Mouse (Mus musculus): ENCODE measurements around the gene Exosc5. TPM values are rescaled to one million over a fixed set of nuclear protein-coding genes. Genes with fewer than 3 reads are reported as not detected.

Gene Exosc5
- polyA plus RNA-seq, 1 experiment: 42.3 TPM

- Histone ChIP-seq H3K27ac (ENCODE audit: insufficient read depth, low read length) (peak overlapping the region; percentile 78), H3K4me3 (replicated peaks; ENCODE audit: insufficient read depth, low read depth, low read length) (peak overlapping the region; percentile 53), H3K27me3 (ENCODE audit: control insufficient read depth, insufficient read depth, low read length) (no peaks in the 10 kb centered on the region), H3K4me1 (ENCODE audit: control insufficient read depth, insufficient read depth, low read length) (peaks cover 22% of the 10 kb centered on the region)
- peak; percentile 71 to 84 for DNase-seq
- TF ChIP-seq POLR2A (IDR thresholded peaks at IDR 0.05; ENCODE audit: borderline replicate concordance, insufficient read depth, low read length) (no peak), CTCF (IDR thresholded peaks at IDR 0.05; ENCODE audit: borderline replicate concordance, insufficient read depth, low read depth, low read length) (no peak)
- 10% methylated on average over 11 of the region's 11 CpGs for WGBS
Observed at GRCm38 (mm10) chr7:25655601-25656428, 3.1 kb upstream of the Exosc5 start.

GRCm38 (mm10) chr7:25657785-25658184 is 1.2 kb upstream of the Exosc5 start:
- peaks cover 15% of the 10 kb centered on the region for H3K4me1 ChIP-seq (ENCODE audit: control insufficient read depth, insufficient read depth, low read length)
- TF ChIP-seq POLR2A (IDR thresholded peaks at IDR 0.05; ENCODE audit: borderline replicate concordance, insufficient read depth, low read length) (no peak), CTCF (IDR thresholded peaks at IDR 0.05; ENCODE audit: borderline replicate concordance, insufficient read depth, low read depth, low read length) (no peak)
- H3K27me3 ChIP-seq (ENCODE audit: control insufficient read depth, insufficient read depth, low read length): no peaks in the 10 kb centered on the region
- 10% methylated on average over 10 of the region's 10 CpGs for WGBS
- H3K27ac ChIP-seq (ENCODE audit: insufficient read depth, low read length): no peak overlapping the region
- DNase-seq: no peak
- H3K4me3 ChIP-seq (replicated peaks; ENCODE audit: insufficient read depth, low read depth, low read length): peak overlapping the region; percentile 83

GRCm38 (mm10) chr7:25666381-25666780 is 7.4 kb downstream of the Exosc5 start:
- WGBS: 96% methylated on average over 8 of the region's 8 CpGs
- no peak overlapping the region for H3K27ac ChIP-seq (ENCODE audit: insufficient read depth, low read length)
- H3K27me3 ChIP-seq (ENCODE audit: control insufficient read depth, insufficient read depth, low read length): no peaks in the 10 kb centered on the region
- H3K4me1 ChIP-seq (ENCODE audit: control insufficient read depth, insufficient read depth, low read length): no peaks in the 10 kb centered on the region; the same call in 1 of the 2 replicates
- H3K4me3 ChIP-seq (replicated peaks; ENCODE audit: insufficient read depth, low read depth, low read length): no peak overlapping the region
- no peak for DNase-seq
- TF ChIP-seq CTCF (IDR thresholded peaks at IDR 0.05; ENCODE audit: borderline replicate concordance, insufficient read depth, low read depth, low read length): no peak
- TF ChIP-seq POLR2A (IDR thresholded peaks at IDR 0.05; ENCODE audit: borderline replicate concordance, insufficient read depth, low read length): no peak

- no peak overlapping the region for H3K27ac ChIP-seq (ENCODE audit: insufficient read depth, low read length)
- no peaks in the 10 kb centered on the region for H3K27me3 ChIP-seq (ENCODE audit: control insufficient read depth, insufficient read depth, low read length)
- WGBS: 86% methylated on average over 10 of the region's 10 CpGs
- H3K4me3 ChIP-seq (replicated peaks; ENCODE audit: insufficient read depth, low read depth, low read length): no peak overlapping the region
- no peak for DNase-seq
- no peaks in the 10 kb centered on the region; the same call in 1 of the 2 replicates for H3K4me1 ChIP-seq (ENCODE audit: control insufficient read depth, insufficient read depth, low read length)
- TF ChIP-seq POLR2A (IDR thresholded peaks at IDR 0.05; ENCODE audit: borderline replicate concordance, insufficient read depth, low read length) (no peak), CTCF (IDR thresholded peaks at IDR 0.05; ENCODE audit: borderline replicate concordance, insufficient read depth, low read depth, low read length) (no peak)
Observed at GRCm38 (mm10) chr7:25669158-25669557, 10.2 kb downstream of the Exosc5 start.

GRCm38 (mm10) chr7:25669631-25670030 is 10.7 kb downstream of the Exosc5 start:
- 0 out of 2 replicates have a peak, but pooled peaks cover 4% of the 10 kb centered on the region for H3K4me1 ChIP-seq (ENCODE audit: control insufficient read depth, insufficient read depth, low read length)
- no peaks in the 10 kb centered on the region; the same call in 1 of the 2 replicates for H3K27me3 ChIP-seq (ENCODE audit: control insufficient read depth, insufficient read depth, low read length)
- DNase-seq: no peak
- TF ChIP-seq POLR2A (IDR thresholded peaks at IDR 0.05; ENCODE audit: borderline replicate concordance, insufficient read depth, low read length): no peak
- TF ChIP-seq CTCF (IDR thresholded peaks at IDR 0.05; ENCODE audit: borderline replicate concordance, insufficient read depth, low read depth, low read length): no peak
- H3K4me3 ChIP-seq (replicated peaks; ENCODE audit: insufficient read depth, low read depth, low read length): no peak overlapping the region
- H3K27ac ChIP-seq (ENCODE audit: insufficient read depth, low read length): no peak overlapping the region
- 91% methylated on average over 9 of the region's 9 CpGs for WGBS

- no peak for TF ChIP-seq CTCF (IDR thresholded peaks at IDR 0.05; ENCODE audit: borderline replicate concordance, insufficient read depth, low read depth, low read length)
- 90% methylated on average over 4 of the region's 4 CpGs for WGBS
- H3K4me3 ChIP-seq (replicated peaks; ENCODE audit: insufficient read depth, low read depth, low read length): no peak overlapping the region
- 0 out of 2 replicates have a peak, but pooled peaks cover 6% of the 10 kb centered on the region for H3K4me1 ChIP-seq (ENCODE audit: control insufficient read depth, insufficient read depth, low read length)
- no peak for DNase-seq
- H3K27ac ChIP-seq (ENCODE audit: insufficient read depth, low read length): no peak overlapping the region
- H3K27me3 ChIP-seq (ENCODE audit: control insufficient read depth, insufficient read depth, low read length): no peaks in the 10 kb centered on the region; the same call in 1 of the 2 replicates
Observed at GRCm38 (mm10) chr7:25670096-25670495, 11.1 kb downstream of the Exosc5 start.

- Histone ChIP-seq H3K4me3 (replicated peaks; ENCODE audit: insufficient read depth, low read depth, low read length) (no peak overlapping the region), H3K27ac (ENCODE audit: insufficient read depth, low read length) (no peak overlapping the region), H3K27me3 (ENCODE audit: control insufficient read depth, insufficient read depth, low read length) (no peaks in the 10 kb centered on the region; the same call in 1 of the 2 replicates), H3K4me1 (ENCODE audit: control insufficient read depth, insufficient read depth, low read length) (peaks cover 12% of the 10 kb centered on the region; the same call in 1 of the 2 replicates)
- no peak for TF ChIP-seq CTCF (IDR thresholded peaks at IDR 0.05; ENCODE audit: borderline replicate concordance, insufficient read depth, low read depth, low read length)
- TF ChIP-seq POLR2A (IDR thresholded peaks at IDR 0.05; ENCODE audit: borderline replicate concordance, insufficient read depth, low read length): no peak
- DNase-seq: no peak
- 67% methylated on average over 2 of the region's 2 CpGs for WGBS
Observed at GRCm38 (mm10) chr7:25671686-25672085, 12.7 kb downstream of the Exosc5 start.

- Histone ChIP-seq H3K27me3 (ENCODE audit: control insufficient read depth, insufficient read depth, low read length) (no peaks in the 10 kb centered on the region; the same call in 1 of the 2 replicates), H3K4me3 (replicated peaks; ENCODE audit: insufficient read depth, low read depth, low read length) (no peak overlapping the region), H3K4me1 (ENCODE audit: control insufficient read depth, insufficient read depth, low read length) (peaks cover 15% of the 10 kb centered on the region; the same call in 1 of the 2 replicates), H3K27ac (ENCODE audit: insufficient read depth, low read length) (no peak overlapping the region)
- 61% methylated on average over 4 of the region's 4 CpGs for WGBS
- no peak for TF ChIP-seq CTCF (IDR thresholded peaks at IDR 0.05; ENCODE audit: borderline replicate concordance, insufficient read depth, low read depth, low read length)
- no peak for TF ChIP-seq POLR2A (IDR thresholded peaks at IDR 0.05; ENCODE audit: borderline replicate concordance, insufficient read depth, low read length)
- no peak for DNase-seq
Observed at GRCm38 (mm10) chr7:25672442-25672841, 13.5 kb downstream of the Exosc5 start.

All from cerebellum, adult 2 months (tissue).